Mouse (Mus musculus) spleen, postnatal 36 days (tissue): ENCODE results near the gene Trub1.

ENCODE experiments used
- DNase-seq, 2 experiments: peaks; one replicate each; pipeline ENCODE4 v3.0.0; 2022; ENCODE audit warnings: low spot score in 2 of 2, mixed read lengths in 1 of 2

Trub1 gene

DNA sequence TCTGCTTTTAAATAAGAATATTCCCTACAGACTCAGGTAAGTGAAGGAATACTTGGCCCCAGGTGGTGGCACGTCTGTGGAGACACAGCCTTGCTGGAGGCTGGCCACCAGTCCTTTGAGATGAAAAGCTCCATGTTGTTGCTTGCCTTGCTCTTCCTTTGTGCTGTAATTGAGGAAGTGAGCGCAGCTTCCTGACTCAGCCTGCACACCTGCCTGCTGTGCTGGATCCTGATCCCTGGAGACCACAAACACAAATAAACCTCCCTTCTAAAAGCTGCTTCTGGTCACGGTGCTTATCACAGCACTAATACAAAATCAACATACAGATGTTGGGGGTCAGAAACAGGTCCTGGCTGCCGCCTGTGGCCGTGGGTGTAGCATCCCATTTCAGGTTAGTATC lies 41.3 kb downstream of the Trub1 start:
- DNase-seq: no peak

DNA sequence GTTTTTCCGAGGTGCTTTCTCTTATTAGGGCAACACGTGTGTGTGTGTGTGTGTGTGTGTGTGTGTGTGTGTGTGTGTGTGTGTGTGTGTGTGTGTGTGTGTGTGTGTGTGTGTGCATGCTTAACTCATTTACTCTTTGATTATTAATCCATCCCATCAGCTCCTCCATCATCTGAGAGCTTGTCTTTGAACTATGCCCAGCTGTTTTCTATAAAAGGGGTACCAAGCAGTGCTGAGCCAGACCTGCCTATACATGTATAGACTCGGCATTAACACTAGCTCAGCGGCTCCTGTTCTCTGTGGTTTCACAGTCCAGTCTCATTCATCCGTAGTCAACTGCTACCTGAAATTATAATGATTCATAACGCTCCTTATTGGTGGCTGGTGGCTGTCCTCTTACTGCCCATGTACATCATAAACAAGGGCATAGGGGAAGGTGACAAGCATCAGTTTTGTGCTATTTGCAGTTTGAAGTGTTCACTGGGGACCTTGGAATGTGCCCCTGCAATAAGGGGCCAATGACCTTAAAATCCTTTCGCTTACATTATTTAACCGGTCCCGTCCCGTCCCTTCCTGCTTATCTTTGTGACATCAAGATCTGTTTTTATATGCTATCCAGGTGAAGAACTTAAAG lies 45.5 kb downstream of the Trub1 start:
- no peak for DNase-seq

DNA sequence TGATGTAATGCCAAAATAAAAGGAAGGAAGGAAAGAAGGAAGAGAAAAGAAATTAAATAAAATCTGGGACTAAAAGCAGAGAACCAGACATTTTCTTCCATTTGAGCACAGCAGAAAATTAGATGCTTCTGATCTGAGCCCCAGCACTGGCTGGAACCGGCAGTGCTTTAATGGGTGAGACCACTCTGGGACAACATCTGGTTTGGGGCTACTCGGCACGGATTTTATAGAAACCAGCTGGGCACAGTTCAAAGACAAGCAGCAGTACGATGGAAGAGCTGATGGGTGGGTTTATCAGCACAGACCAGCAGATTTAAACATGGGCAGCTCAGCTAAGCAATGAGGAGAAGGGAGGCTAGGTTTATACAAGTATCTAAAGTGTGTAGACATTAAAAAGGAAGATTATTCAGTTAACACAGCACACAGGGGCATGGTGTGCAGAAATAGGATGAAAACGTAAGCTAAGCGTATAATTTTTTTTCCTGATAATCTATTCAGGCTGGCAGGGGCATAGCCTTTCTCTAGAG lies 46.2 kb downstream of the Trub1 start:
- no peak for DNase-seq

DNA sequence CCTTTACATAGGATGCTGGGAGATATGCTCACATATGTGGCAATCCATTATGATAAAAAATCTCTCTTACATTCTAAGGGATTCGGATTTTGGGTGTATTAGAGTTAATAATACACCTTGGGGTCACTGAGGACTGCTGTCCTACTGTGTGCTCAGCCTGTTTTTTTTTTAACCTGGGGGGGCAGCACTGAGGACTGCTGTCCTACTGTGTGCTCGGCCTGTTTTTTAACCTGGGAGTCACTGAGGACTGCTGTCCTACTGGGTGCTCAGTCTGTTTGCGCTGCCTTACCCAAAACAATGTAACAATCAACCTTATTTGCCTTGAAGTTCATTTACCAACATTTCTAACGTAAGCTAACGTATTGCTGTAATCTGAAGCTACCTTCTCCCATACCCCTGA lies 47.5 kb downstream of the Trub1 start:
- DNase-seq: no peak

DNA sequence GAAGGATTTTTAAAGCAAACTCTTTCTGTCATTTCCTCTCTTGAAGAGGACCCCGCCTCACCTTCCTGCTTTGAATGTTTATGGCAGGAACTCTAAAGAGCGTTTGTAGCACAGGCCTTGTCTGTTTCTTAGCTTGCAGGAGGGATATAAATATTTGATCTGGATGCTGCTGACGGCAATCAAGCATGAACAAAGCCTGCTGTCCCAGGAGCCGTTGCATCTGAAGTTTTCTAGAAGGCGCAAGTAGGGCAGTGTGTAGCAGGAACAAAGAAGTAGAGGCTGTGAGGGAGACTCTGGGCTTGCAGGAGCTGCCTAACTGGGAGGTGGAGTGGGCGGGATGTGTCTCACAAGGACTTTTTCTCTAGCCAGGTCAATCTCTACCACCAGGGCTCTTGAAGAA lies 50.4 kb downstream of the Trub1 start:
- DNase-seq: no peak

DNA sequence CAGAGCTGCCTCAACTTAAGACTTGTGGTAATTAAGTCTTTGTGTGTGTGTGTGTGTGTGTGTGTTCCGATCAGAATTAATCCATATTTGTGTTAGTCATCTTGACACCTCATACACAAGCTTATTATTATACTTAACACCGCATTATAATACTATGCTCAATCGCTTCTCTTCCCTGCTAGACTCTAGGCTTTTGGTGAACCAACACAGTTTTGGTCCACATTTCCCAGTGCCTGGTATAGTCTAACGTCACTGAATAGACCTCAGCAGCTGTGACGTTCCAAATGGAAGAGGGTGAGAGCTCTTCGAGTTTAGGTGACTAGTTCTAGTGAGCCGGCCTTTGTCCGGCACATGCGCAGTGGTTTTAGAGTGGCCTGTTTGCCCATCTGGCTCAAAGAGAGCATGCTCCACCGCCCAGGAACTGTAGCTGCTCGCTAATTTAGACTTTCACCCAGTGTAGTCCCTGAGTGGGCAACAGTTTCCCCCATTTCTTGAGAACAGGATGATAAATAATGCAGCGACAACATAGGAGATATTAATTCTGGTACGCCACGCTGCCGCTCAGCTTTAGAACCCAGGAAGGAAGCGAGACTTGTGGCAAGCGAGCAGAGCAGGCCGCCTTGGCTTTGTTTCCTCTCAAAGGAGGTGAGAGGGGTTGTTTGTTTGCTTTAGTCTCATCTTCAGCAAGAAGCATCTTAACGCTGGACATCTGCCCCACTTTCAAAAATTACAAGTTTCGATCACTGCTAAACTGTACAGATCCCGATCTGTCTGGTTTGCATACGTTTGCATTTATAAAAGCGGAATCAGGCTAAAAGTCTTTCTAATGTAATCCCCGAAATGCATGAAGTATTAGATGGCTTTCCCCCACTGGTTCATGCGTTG lies 52.6 kb downstream of the Trub1 start:
- DNase-seq: no peak

DNA sequence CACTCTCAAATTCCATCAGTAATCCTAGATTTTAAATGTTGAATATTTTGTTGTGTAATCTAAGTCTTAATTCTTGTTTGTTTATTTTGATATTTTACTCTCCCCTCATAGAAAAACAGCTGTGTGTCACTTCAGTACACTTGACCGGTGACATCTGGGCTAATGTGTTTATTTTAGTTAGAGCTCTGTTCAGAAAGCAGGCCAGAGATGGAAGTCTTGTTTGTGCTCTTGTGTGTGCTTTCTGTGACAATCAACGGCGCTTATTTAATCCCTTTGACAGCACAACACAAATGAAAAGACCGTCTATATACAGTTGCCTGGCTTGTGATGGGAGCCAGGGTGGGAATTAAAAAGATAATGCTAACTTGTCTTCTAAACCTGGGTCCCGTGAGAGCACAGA lies 53.9 kb downstream of the Trub1 start:
- no peak for DNase-seq

DNA sequence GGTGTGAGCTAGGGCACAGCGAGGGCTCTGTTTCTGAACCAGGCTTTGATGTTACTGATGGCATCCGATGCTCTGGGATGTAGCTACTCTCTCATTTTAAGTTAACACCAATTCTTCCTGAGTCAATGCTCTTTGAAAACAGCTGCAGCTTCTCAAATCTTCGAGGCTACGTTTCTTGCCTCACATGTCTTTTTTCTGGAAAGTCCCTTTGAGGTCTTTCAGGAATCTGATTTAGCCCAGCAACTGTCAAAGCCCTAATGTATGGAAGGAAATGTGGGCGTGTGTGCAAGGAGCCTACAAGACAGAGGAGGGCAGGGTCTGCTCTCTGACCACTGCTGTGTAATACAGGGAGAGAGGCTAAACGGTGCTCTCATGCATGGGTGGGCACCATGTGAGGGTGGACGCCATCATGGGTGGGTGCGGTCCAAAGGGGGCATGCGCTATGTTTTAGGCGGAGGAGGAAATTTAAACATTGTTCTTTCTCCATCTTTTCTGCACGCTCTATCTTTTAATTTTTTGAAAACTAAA lies 55.6 kb downstream of the Trub1 start:
- DNase-seq: no peak

DNA sequence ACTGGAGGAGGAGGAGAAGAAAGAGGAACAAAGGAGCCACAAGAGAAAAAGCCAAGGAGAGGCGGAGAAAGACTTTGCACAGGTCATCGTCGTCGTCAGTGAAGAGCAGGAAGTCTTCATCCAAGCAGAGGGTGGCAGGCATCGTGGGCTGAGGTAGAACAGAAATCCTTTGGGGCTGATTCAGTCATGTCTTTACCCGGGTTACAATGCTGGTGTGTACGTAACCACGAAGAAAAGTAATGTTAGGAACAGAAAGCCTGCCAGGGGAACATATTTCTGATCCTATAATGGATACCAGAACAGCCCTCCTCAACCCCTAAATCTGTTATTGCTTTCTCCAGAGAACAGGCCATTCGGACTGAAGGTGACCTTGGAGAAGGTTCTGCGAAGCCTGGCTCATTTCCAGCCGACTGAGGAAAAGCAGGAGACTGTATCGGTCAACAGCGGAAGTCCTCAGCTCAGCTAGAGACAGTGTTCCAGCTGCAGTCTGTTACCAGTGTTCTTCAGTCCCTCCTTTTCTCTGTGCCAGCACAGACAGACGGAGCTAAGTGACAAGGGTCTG lies 57.1 kb downstream of the Trub1 start:
- DNase-seq: no peak

DNA sequence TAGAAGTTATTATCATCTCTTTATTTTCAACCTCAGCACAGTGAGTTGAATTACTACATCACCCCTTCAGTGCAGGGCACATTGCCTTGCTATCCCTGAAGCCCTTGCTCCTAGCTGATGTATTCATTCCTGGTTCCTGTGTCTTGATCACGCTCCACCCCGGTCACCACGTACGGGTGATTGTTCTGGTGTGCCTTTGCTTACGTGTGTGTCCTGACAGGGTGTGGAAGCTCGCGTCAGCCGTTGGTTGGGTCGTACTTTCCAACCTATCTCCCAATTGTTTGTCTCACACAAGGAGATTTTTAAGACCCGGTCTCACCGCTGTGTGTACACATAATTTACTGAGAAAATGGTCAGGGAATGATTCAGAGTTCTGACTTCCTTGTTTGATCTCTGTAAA lies 58.1 kb downstream of the Trub1 start:
- DNase-seq: no peak

DNA sequence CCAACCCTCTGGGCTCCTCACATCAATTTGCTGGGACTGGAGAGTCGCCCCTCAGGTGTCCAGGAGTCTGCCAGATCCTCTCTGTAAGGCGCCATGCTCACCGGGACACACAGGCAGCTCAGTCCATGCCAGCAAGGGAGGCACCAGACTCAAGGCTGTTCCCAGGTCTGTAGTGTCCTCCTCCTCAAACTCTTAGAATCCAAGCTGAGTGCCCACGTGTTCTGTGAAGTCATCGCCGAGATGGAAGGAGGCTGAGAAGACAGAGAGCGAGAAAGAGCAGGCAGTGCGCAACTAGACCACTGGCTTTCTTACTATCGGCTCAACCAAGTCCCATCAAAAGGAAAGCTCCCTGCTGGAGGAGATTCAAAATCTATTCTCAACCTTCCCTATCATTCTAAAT lies 60.4 kb downstream of the Trub1 start:
- DNase-seq: no peak

DNA sequence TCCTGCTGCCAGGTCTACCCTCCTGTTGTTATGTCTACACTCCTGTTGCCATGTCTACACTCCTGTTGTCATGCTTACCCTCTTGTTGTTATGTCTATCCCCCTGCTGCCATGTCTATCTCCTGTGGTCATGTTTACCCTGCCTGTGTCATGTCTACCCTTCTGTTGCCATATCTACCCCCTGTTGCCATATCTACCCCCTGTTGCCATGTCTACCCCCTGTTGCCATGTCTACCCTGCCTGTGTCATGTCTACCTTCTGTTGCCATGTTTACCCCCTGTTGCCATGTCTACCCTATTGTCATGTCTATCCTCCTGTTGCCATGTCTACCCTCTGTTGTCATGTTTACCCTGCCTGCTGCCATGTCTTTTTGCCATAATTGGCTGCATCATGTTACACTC lies 69.0 kb downstream of the Trub1 start:
- DNase-seq: no peak

DNA sequence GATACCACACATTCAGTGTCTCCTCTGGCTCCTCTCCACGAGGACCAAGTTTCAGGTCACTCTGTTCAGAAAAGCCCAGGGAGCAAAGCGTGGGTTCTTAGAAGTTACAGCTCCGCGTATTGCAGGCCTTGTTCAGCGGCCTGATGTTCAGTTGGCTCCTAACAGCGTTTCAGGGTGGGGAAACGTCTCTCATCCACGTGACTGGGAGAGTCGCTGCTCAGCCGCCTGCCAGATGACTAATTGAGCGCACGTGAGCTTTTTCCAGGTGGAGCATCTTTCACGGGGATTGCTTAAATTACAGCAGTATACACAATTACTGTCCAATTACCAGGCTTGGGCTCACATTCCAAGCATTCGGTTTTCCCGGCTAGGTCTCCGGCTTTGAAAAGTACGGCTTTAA lies 70.7 kb downstream of the Trub1 start:
- DNase-seq: no peak

DNA sequence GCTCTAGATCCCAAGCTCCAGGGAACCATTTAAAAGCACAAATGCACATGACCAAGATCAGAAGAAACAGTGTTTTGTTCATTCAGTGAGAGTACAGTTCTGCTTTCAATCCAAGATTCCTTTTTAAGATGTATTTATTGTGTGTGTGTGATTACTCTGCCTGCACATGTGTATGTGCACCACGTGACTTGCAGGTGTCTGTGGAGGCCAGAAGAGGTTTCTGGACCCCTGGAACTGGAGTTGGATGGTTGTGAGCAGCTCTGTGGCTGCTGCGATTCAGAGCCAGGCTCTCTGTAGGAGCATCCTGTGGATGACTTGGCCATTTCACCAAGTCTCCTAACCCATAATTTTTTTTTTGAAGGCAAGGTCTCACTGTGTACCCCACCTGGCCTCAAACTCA lies 73.0 kb downstream of the Trub1 start:
- no peak for DNase-seq

DNA sequence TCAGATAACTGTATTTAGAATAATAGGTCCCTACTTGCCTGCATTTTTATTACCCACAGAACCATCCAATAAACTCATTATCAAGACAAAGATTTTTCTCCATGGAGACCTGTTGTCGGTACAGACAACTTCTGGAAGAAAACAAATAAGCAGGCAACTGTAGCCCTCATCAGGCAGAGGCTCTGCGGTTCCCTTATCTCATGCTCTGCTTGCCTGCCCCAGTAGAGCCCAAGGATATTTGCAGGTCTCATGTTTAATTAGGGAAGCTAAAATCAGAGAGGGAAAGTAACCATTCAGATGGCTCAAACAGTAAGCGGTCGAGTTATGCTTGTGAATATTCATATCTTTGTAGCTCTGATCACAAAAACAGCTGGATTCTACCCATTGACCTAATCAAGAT lies 77.5 kb downstream of the Trub1 start:
- no peak for DNase-seq

DNA sequence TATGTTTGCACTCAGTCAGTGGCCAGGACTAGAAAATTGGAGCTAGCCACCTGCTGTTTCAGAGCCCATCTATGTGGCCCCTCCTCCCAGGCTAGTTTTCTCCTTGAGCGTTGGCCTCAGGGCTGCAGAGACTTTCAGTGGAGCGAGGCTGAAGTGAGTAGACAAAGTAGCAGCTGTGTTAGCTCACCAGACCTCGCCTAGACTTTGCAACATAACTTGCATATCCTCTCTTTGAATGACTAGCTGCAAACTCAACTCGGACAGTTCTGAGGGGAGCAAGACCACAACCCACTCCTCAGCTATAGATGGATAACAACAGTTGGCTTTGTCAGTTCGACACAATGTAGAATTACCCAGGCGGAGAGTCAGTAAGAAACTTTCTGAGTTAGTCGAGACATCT lies 81.5 kb downstream of the Trub1 start:
- no peak for DNase-seq

DNA sequence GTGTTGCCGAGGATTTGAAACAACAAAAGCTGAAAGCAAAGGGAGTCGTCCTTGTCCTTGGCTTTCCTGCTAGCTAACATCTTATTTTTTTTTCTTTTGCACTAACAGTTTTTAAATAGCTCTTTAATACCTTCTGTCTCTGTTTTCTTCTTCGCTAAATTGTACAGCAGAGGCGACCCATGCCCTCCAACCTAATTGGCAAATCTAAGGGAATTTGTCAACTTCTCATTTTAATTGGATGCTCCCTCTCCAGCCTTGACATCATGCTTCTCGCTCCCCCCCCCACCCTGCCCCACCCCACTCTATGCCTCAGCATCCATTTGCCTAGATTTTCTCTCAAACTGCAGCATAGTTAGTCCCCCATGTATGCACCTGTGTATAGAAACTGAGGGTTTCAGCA lies 83.8 kb downstream of the Trub1 start:
- no peak for DNase-seq

DNA sequence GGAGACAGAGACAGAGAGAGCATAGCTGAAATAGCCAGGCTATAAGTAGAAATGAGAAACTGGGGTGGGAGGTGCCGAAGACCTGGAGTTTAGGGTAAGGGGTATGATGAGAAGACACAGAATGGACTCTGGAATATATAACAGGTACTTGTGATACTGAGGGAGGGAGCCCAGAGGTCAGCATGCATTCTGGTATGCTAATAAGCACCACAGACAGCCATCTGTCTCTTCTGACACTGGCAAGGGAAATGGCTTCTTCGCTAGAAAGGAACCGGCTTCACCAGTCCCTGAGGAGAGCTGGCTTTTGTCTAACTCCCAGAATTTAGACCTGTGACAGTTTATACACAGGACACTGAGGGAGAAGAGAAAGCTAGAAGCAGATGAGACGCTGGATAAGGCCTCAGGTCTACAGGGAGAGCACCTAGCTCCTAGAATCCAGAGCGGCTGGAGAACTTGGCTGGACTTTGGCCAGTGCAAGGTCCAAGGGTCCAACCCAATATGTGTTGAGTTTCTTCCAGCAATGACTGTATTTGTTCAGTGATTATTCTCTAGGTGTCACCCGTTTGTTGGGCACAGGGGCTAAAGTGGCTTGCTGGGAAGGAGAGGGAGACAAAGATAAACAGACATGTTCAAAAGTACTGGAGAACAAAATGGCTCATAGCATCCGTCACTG lies 84.9 kb downstream of the Trub1 start:
- DNase-seq: no peak

DNA sequence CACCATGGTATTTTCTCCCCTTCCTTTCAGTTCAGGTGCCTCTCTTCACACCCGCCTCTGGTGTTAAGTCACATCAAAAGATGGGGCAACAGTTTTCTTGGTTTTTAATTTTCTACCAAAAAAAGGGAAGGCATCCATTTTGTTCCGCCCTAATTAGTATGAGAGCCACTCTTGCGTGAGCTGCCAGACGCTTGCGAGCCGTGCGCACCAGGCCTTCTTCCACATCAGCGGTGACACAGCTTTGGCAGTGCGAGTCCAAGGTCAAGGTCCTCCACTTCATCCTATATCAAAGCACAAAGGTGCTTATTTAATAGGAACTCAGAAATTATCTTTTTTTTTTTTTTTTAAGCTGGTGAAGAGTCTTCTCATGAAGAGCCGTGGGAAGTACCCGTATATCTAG lies 87.4 kb downstream of the Trub1 start:
- no peak for DNase-seq
